ENCODE assay signal across 16 mouse cellular contexts in genomic region chr13:69685406-69685818, GRCm38 (mm10). TPM values are rescaled to one million over a fixed set of nuclear protein-coding genes. Genes with fewer than 3 reads are reported as not detected.
DNase-seq lines count a peak whose midpoint lies in the region; ATAC-seq and TF ChIP-seq lines count a peak whose summit lies in the region.
"Had no signal": no experiment of that assay in that cellular context is flagged by ENCODE, and none has a peak within 500 bp of the region (broad histone marks: within the 10 kb centered on the region; RNA-seq: fewer than 3 reads in every experiment).

No protein-coding gene starts in this region.

- no peak for ATAC-seq in embryonic facial prominence, embryonic 11.5 days (replicated peaks; ENCODE audit: insufficient number of reproducible peaks, low FRiP score, low TSS enrichment, low read depth)
- ATAC-seq in midbrain, embryonic 13.5 days: peak; percentile 66
- no peak for ATAC-seq in megakaryocyte progenitor cell, adult 5-6 weeks (replicated peaks; ENCODE audit: poor library complexity)
- ATAC-seq: intestine, postnatal 0 days; liver, postnatal 0 days had no signal

- peak overlapping the region; percentile 13 for H3K9ac ChIP-seq in embryonic facial prominence, embryonic 11.5 days (replicated peaks; ENCODE audit: low read length)
- no peak overlapping the region for H3K9ac ChIP-seq in midbrain, embryonic 13.5 days (replicated peaks)
- H3K9ac ChIP-seq: heart, embryonic 15.5 days; liver, postnatal 0 days had no signal

- DNase-seq in brain, embryonic 14.5 days (ENCODE audit: low read depth): peak; percentile 76
- DNase-seq in embryonic facial prominence, embryonic 11.5 days (ENCODE audit: low spot score): peak; percentile 3
- DNase-seq in hindbrain, embryonic 10.5 days (ENCODE audit: low spot score): no peak
- DNase-seq in left cerebral cortex, adult 9 months (ENCODE audit: low spot score in 2 of 2): no peak
- DNase-seq in kidney, postnatal 10 days: no peak
- DNase-seq in kidney, postnatal 14 days: no peak
- DNase-seq: adrenal gland, postnatal 36 days; cerebellum, adult 18-20 months; layer of hippocampus, adult 9-11 months; liver, postnatal 0 days; thymus, adult 18-20 months had no signal

- no peak overlapping the region for H3K27ac ChIP-seq in embryonic facial prominence, embryonic 11.5 days (replicated peaks; ENCODE audit: low read depth, low read length)
- peak overlapping the region; percentile 66 for H3K27ac ChIP-seq in hindbrain, embryonic 10.5 days
- no peak overlapping the region for H3K27ac ChIP-seq in midbrain, embryonic 13.5 days
- H3K27ac ChIP-seq: heart, embryonic 15.5 days had no signal

- no peak overlapping the region for H3K4me3 ChIP-seq in embryonic facial prominence, embryonic 11.5 days (ENCODE audit: low read depth, low read length)
- H3K4me3 ChIP-seq in hindbrain, embryonic 10.5 days: no peak overlapping the region
- no peak overlapping the region for H3K4me3 ChIP-seq in midbrain, embryonic 13.5 days (replicated peaks)
- H3K4me3 ChIP-seq: heart, embryonic 15.5 days had no signal

- TF ChIP-seq POLR2A in brain, embryonic 14.5 days (IDR thresholded peaks at IDR 0.05; ENCODE audit: borderline replicate concordance, extremely low read depth, insufficient read depth, insufficient read length, poor library complexity, severe bottlenecking): no peak

- no peaks in the 10 kb centered on the region for H3K9me3 ChIP-seq in embryonic facial prominence, embryonic 11.5 days (replicated peaks; ENCODE audit: control insufficient read depth, low read length)
- H3K9me3 ChIP-seq in hindbrain, embryonic 10.5 days: no peaks in the 10 kb centered on the region
- H3K9me3 ChIP-seq in midbrain, embryonic 13.5 days: no peaks in the 10 kb centered on the region
- H3K9me3 ChIP-seq: heart, embryonic 15.5 days had no signal

- no peak for TF ChIP-seq CTCF in brain, embryonic 14.5 days (IDR thresholded peaks at IDR 0.05; ENCODE audit: borderline replicate concordance, extremely low read depth, insufficient read depth, insufficient read length)

- peak overlapping the region; percentile 7; the same call in 1 of the 2 replicates for H3K4me2 ChIP-seq in embryonic facial prominence, embryonic 11.5 days (ENCODE audit: low read depth, low read length)
- H3K4me2 ChIP-seq in midbrain, embryonic 13.5 days (replicated peaks): peak overlapping the region; percentile 24
- H3K4me2 ChIP-seq: heart, embryonic 15.5 days had no signal

- H3K36me3 ChIP-seq in embryonic facial prominence, embryonic 11.5 days (replicated peaks; ENCODE audit: control insufficient read depth, insufficient read depth, low read depth, low read length): no peaks in the 10 kb centered on the region
- H3K36me3 ChIP-seq in hindbrain, embryonic 10.5 days: no peaks in the 10 kb centered on the region
- no peaks in the 10 kb centered on the region for H3K36me3 ChIP-seq in midbrain, embryonic 13.5 days
- H3K36me3 ChIP-seq: heart, embryonic 15.5 days had no signal

- 30% methylated on average over 5 of the region's 5 CpGs for WGBS in embryonic facial prominence, embryonic 11.5 days
- 42% methylated on average over 5 of the region's 5 CpGs for WGBS in hindbrain, embryonic 10.5 days
- 23% methylated on average over 5 of the region's 5 CpGs for WGBS in midbrain, embryonic 13.5 days

- no peaks in the 10 kb centered on the region; the same call in 1 of the 2 replicates for H3K4me1 ChIP-seq in embryonic facial prominence, embryonic 11.5 days (ENCODE audit: control insufficient read depth, insufficient read depth, low read length)
- H3K4me1 ChIP-seq in hindbrain, embryonic 10.5 days (replicated peaks): peaks cover 10% of the 10 kb centered on the region
- H3K4me1 ChIP-seq in midbrain, embryonic 13.5 days (replicated peaks): peaks cover 12% of the 10 kb centered on the region

- no peaks in the 10 kb centered on the region for H3K27me3 ChIP-seq in embryonic facial prominence, embryonic 11.5 days (ENCODE audit: control insufficient read depth, insufficient read depth, low read length)
- peaks cover 6% of the 10 kb centered on the region; the same call in 1 of the 2 replicates for H3K27me3 ChIP-seq in hindbrain, embryonic 10.5 days (ENCODE audit: insufficient read depth, poor library complexity, severe bottlenecking)
- no peaks in the 10 kb centered on the region for H3K27me3 ChIP-seq in midbrain, embryonic 13.5 days
- H3K27me3 ChIP-seq: heart, embryonic 15.5 days had no signal

RNA-seq across cellular contexts. Expression of gene Ube2ql1, which starts 54.3 kb away (rescaled TPM):
- polyA plus RNA-seq in brain, embryonic 14.5 days (2012; rRNA removed): 66.3 and 122 TPM in 2 replicates
- 2.6 and 3.2 TPM in 2 replicates for polyA plus RNA-seq in embryonic facial prominence, embryonic 11.5 days (2014; fragmentation: Nextera tagmentation; extraction: Ambion mirVana)
- polyA plus RNA-seq in hindbrain, embryonic 10.5 days (2016; fragmentation: Nextera tagmentation; extraction: Ambion mirVana): 2.6 and 6.1 TPM in 2 replicates
- polyA plus RNA-seq in midbrain, embryonic 13.5 days (2015; fragmentation: Nextera tagmentation; extraction: Ambion mirVana): 16.2 and 17.0 TPM in 2 replicates
- not detected in 2 replicates for total RNA-seq in megakaryocyte progenitor cell, adult 5-6 weeks (2015)
- not detected in 2 replicates for total RNA-seq in megakaryocyte progenitor cell, adult 5-6 weeks (2017)
- total RNA-seq: monocyte, adult 5-6 weeks had no signal
- polyA plus RNA-seq: liver, postnatal 0 days had no signal

Comparison
In these comparisons a context has a peak if more than half of its experiments do, and no peak if none do; other contexts are left out.
1. DNase-seq: peak in brain, embryonic 14.5 days (single experiment) and embryonic facial prominence, embryonic 11.5 days (single experiment); none in hindbrain, embryonic 10.5 days (single experiment), left cerebral cortex, adult 9 months (0 of 2), kidney, postnatal 10 days (single experiment) and kidney, postnatal 14 days (single experiment).